Mouse (Mus musculus): ENCODE data around the gene Pklr.

The Pklr gene

GRCm38 (mm10) chr3:89183058-89183958, 47.4 kb downstream of the Pklr start, which contains the start of gene Fam189b:
Gene Fam189b, plus strand, starts transcription at chr3:89183143.
- in situ Hi-C loops (cut with MboI; ENCODE audit: low pct_unique_long_range_greater_than_20kb in 1 of 2, low sequenced_read_pairs in 2 of 2, unreplicated experiment in 1 of 2): no loop called here

- in situ Hi-C loops (cut with MboI; ENCODE audit: low pct_unique_long_range_greater_than_20kb in 1 of 2, low sequenced_read_pairs in 2 of 2, unreplicated experiment in 1 of 2): no loop called here
Measured at GRCm38 (mm10) chr3:89183959-89184315, 48.0 kb downstream of the Pklr start.

- in situ Hi-C loops (cut with MboI; ENCODE audit: low pct_unique_long_range_greater_than_20kb in 1 of 2, low sequenced_read_pairs in 2 of 2, unreplicated experiment in 1 of 2): no loop called here
Measured at GRCm38 (mm10) chr3:89187197-89187596, 51.3 kb downstream of the Pklr start.

GRCm38 (mm10) chr3:89187690-89188477, 51.9 kb downstream of the Pklr start:
- in situ Hi-C loops (cut with MboI; ENCODE audit: low pct_unique_long_range_greater_than_20kb in 1 of 2, low sequenced_read_pairs in 2 of 2, unreplicated experiment in 1 of 2): no loop called here

- in situ Hi-C loops (cut with MboI; ENCODE audit: low pct_unique_long_range_greater_than_20kb in 1 of 2, low sequenced_read_pairs in 2 of 2, unreplicated experiment in 1 of 2): no loop called here
Measured at GRCm38 (mm10) chr3:89188478-89188875, 52.5 kb downstream of the Pklr start.

GRCm38 (mm10) chr3:89190436-89190835, 54.5 kb downstream of the Pklr start:
- in situ Hi-C loops (cut with MboI; ENCODE audit: low pct_unique_long_range_greater_than_20kb in 1 of 2, low sequenced_read_pairs in 2 of 2, unreplicated experiment in 1 of 2): no loop called here

GRCm38 (mm10) chr3:89193351-89193750, 57.4 kb downstream of the Pklr start:
- in situ Hi-C loops (cut with MboI; ENCODE audit: low pct_unique_long_range_greater_than_20kb in 1 of 2, low sequenced_read_pairs in 2 of 2, unreplicated experiment in 1 of 2): no loop called here

- in situ Hi-C loops (cut with MboI; ENCODE audit: low pct_unique_long_range_greater_than_20kb in 1 of 2, low sequenced_read_pairs in 2 of 2, unreplicated experiment in 1 of 2): no loop called here
Measured at GRCm38 (mm10) chr3:89193853-89194252, 57.9 kb downstream of the Pklr start.

Data from mouse embryonic stem cell (cell line).